Comparison of ENCODE assay signal across 28 mouse cellular contexts in the genomic region with DNA sequence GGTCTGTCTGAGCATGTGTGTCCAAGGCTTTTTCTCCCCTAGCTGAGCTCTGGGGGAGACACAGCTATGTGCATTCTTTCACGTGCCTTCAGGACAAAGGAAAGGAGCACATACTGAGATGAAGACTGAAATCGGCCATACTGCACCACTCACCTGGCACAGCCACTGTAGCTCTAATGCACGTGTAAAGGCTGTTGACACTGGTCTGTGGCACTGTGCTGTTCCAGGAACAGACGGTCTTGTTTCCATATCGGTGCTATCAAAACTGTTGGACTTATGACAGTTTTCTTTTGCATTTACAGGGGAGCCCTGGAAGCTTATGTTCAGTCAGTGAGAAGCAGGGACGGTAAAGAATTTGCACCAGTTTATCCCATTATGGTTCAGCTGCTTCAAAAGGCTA. TPM values are rescaled to one million over a fixed set of nuclear protein-coding genes. Genes with fewer than 3 reads are reported as not detected.
A peak's percentile ranks its signal among the peaks of the same experiment; 100 is the strongest.
DNase-seq lines count a peak whose midpoint lies in the region; ATAC-seq lines count a peak whose summit lies in the region.
"Had no signal": no experiment of that assay in that cellular context is flagged by ENCODE, and none has a peak within 500 bp of the region (broad histone marks: within the 10 kb centered on the region; RNA-seq: fewer than 3 reads in every experiment).

No protein-coding gene starts in this region.

- no peak overlapping the region for H3K9ac ChIP-seq in limb, embryonic 12.5 days (replicated peaks)
- no peak overlapping the region for H3K9ac ChIP-seq in limb, embryonic 15.5 days
- H3K9ac ChIP-seq in hindbrain, embryonic 16.5 days (ENCODE audit: low read depth, low read length) = no peak overlapping the region
- H3K9ac ChIP-seq: forebrain, embryonic 13.5 days; heart, embryonic 12.5 days; heart, embryonic 15.5 days; hindbrain, embryonic 13.5 days had no signal

- no peak overlapping the region for H3K4me3 ChIP-seq in limb, embryonic 12.5 days (replicated peaks)
- H3K4me3 ChIP-seq in limb, embryonic 10.5 days = no peak overlapping the region
- H3K4me3 ChIP-seq in limb, embryonic 15.5 days = no peak overlapping the region
- H3K4me3 ChIP-seq in hindbrain, embryonic 16.5 days (ENCODE audit: low read length) = no peak overlapping the region
- H3K4me3 ChIP-seq: forebrain, embryonic 10.5 days; forebrain, embryonic 13.5 days; heart, embryonic 12.5 days; heart, embryonic 15.5 days; hindbrain, embryonic 10.5 days; hindbrain, embryonic 13.5 days had no signal

- H3K27me3 ChIP-seq in limb, embryonic 12.5 days = no peaks in the 10 kb centered on the region
- H3K27me3 ChIP-seq in limb, embryonic 10.5 days (ENCODE audit: low read depth, poor library complexity, severe bottlenecking) = no peaks in the 10 kb centered on the region
- no peaks in the 10 kb centered on the region for H3K27me3 ChIP-seq in limb, embryonic 15.5 days
- H3K27me3 ChIP-seq in hindbrain, embryonic 16.5 days (replicated peaks; ENCODE audit: control insufficient read depth, insufficient read depth, low read length) = no peaks in the 10 kb centered on the region
- H3K27me3 ChIP-seq: CH12.LX; forebrain, embryonic 13.5 days; heart, embryonic 12.5 days; heart, embryonic 15.5 days; hindbrain, embryonic 13.5 days; Patski had no signal

- ATAC-seq in limb, embryonic 12.5 days (ENCODE audit: insufficient number of reproducible peaks, insufficient read depth, low FRiP score, low TSS enrichment, low read depth) = no peak
- no peak for ATAC-seq in limb, embryonic 15.5 days (ENCODE audit: insufficient number of reproducible peaks, low FRiP score, low TSS enrichment, low read depth)
- ATAC-seq in hindbrain, embryonic 16.5 days = no peak
- ATAC-seq: forebrain, embryonic 13.5 days; forebrain, embryonic 16.5 days; hindbrain, postnatal 0 days; Patski had no signal

- peak; percentile 79 for DNase-seq in heart, adult 11 months
- no peak for DNase-seq in heart, adult 18-20 months
- no peak for DNase-seq in limb, embryonic 10.5 days (ENCODE audit: low spot score)
- DNase-seq in spleen, postnatal 14 days (ENCODE audit: low spot score in 2 of 2) = no peak
- DNase-seq: adrenal gland, postnatal 10 days; adrenal gland, postnatal 36 days; B cell, adult 2 months; cerebellum, adult 11 months; cerebellum, adult 8-10 months; cerebellum, postnatal 10 days; gastrocnemius, postnatal 10 days; gastrocnemius, postnatal 36 days; heart, postnatal 10 days; heart, postnatal 36 days had no signal

- peaks cover 7% of the 10 kb centered on the region; the same call in 1 of the 2 replicates for H3K4me1 ChIP-seq in limb, embryonic 12.5 days (replicated peaks)
- no peaks in the 10 kb centered on the region for H3K4me1 ChIP-seq in limb, embryonic 10.5 days
- H3K4me1 ChIP-seq in limb, embryonic 15.5 days = peaks cover 5% of the 10 kb centered on the region; the same call in 1 of the 2 replicates
- H3K4me1 ChIP-seq in hindbrain, embryonic 16.5 days (ENCODE audit: control insufficient read depth, insufficient read depth, low read depth, low read length) = no peaks in the 10 kb centered on the region
- H3K4me1 ChIP-seq: forebrain, embryonic 10.5 days; forebrain, embryonic 13.5 days; heart, embryonic 12.5 days; heart, embryonic 15.5 days; hindbrain, embryonic 10.5 days; hindbrain, embryonic 13.5 days had no signal

- H3K36me3 ChIP-seq in limb, embryonic 12.5 days = peaks cover 70% of the 10 kb centered on the region
- peaks cover 65% of the 10 kb centered on the region for H3K36me3 ChIP-seq in limb, embryonic 10.5 days
- H3K36me3 ChIP-seq in limb, embryonic 15.5 days = peaks cover 58% of the 10 kb centered on the region
- H3K36me3 ChIP-seq in hindbrain, embryonic 16.5 days (ENCODE audit: control insufficient read depth, insufficient read depth, low read length) = peaks cover 16% of the 10 kb centered on the region

- no peak overlapping the region for H3K4me2 ChIP-seq in limb, embryonic 12.5 days
- H3K4me2 ChIP-seq in limb, embryonic 15.5 days = no peak overlapping the region
- H3K4me2 ChIP-seq in hindbrain, embryonic 16.5 days (ENCODE audit: low read length) = no peak overlapping the region
- H3K4me2 ChIP-seq: forebrain, embryonic 13.5 days; heart, embryonic 12.5 days; heart, embryonic 15.5 days; hindbrain, embryonic 13.5 days had no signal

- 0 out of 2 replicates have a peak overlapping the region, but pooled peaks have one; percentile 5 for H3K27ac ChIP-seq in limb, embryonic 12.5 days
- no peak overlapping the region for H3K27ac ChIP-seq in limb, embryonic 10.5 days
- H3K27ac ChIP-seq in limb, embryonic 15.5 days = peak overlapping the region; percentile 47; the same call in 1 of the 2 replicates
- no peak overlapping the region for H3K27ac ChIP-seq in hindbrain, embryonic 16.5 days (ENCODE audit: low read depth, low read length)
- H3K27ac ChIP-seq: forebrain, embryonic 10.5 days; forebrain, embryonic 13.5 days; heart, embryonic 15.5 days; hindbrain, embryonic 10.5 days; hindbrain, embryonic 13.5 days; hindbrain, postnatal 0 days had no signal

- WGBS in limb, embryonic 12.5 days = 80% methylated on average over 6 of the region's 6 CpGs
- WGBS in limb, embryonic 10.5 days = 89% methylated on average over 6 of the region's 6 CpGs
- WGBS in limb, embryonic 15.5 days = 48% methylated on average over 6 of the region's 6 CpGs
- 95% methylated on average over 6 of the region's 6 CpGs for WGBS in hindbrain, embryonic 16.5 days

- no peaks in the 10 kb centered on the region for H3K9me3 ChIP-seq in limb, embryonic 12.5 days
- H3K9me3 ChIP-seq in limb, embryonic 10.5 days (replicated peaks) = no peaks in the 10 kb centered on the region
- H3K9me3 ChIP-seq in limb, embryonic 15.5 days = no peaks in the 10 kb centered on the region
- H3K9me3 ChIP-seq in hindbrain, embryonic 16.5 days (ENCODE audit: control insufficient read depth, low read length) = no peaks in the 10 kb centered on the region
- H3K9me3 ChIP-seq: forebrain, embryonic 10.5 days; forebrain, embryonic 13.5 days; G1E; heart, embryonic 12.5 days; heart, embryonic 15.5 days; hindbrain, embryonic 10.5 days; hindbrain, embryonic 13.5 days had no signal

RNA-seq across cellular contexts. Expression of gene Hbp1, which starts 25.0 kb away (rescaled TPM):
- 10 to 100 TPM; 64.1 to 68.9 TPM for total RNA-seq in heart, adult 18-20 months (2021)
- polyA plus RNA-seq in limb, embryonic 12.5 days (2016; fragmentation: Nextera tagmentation; extraction: Ambion mirVana) = 133 and 134 TPM in 2 replicates
- polyA plus RNA-seq in limb, embryonic 10.5 days (2016; fragmentation: Nextera tagmentation; extraction: Ambion mirVana) = 84.4 and 110 TPM in 2 replicates
- polyA plus RNA-seq in limb, embryonic 15.5 days (2015; fragmentation: Nextera tagmentation; extraction: Ambion mirVana) = 132 and 137 TPM in 2 replicates
- polyA plus RNA-seq in hindbrain, embryonic 16.5 days (2015; fragmentation: Nextera tagmentation; extraction: Ambion mirVana) = 39.1 and 44.7 TPM in 2 replicates

Comparison
In these comparisons a context has a peak if more than half of its experiments do, and no peak if none do; other contexts are left out.
1. H3K27ac ChIP-seq: peak in limb, embryonic 12.5 days (single experiment) and limb, embryonic 15.5 days (single experiment); none in limb, embryonic 10.5 days (single experiment) and hindbrain, embryonic 16.5 days (single experiment).